Mouse (Mus musculus): ENCODE data around the gene Zbtb12. TPM values are rescaled to one million over a fixed set of nuclear protein-coding genes. Genes with fewer than 3 reads are reported as not detected.

Gene Zbtb12
- polyA plus RNA-seq, 1 experiment from 2014 or later: 2.1 TPM

- 89% methylated on average over 6 of the region's 6 CpGs for WGBS
- DNase-seq (ENCODE audit: low spot score) (no peak), ATAC-seq (replicated peaks; ENCODE audit: low FRiP score) (no peak)
- Histone ChIP-seq H3K4me2 (ENCODE audit: low read depth, low read length, severe bottlenecking) (no peak overlapping the region), H3K4me1 (replicated peaks; ENCODE audit: control insufficient read depth, insufficient read depth, low read length) (peaks cover 10% of the 10 kb centered on the region), H3K9me3 (ENCODE audit: control insufficient read depth, low read length) (no peaks in the 10 kb centered on the region), H3K4me3 (ENCODE audit: low read depth, low read length) (no peak overlapping the region), H3K9ac (ENCODE audit: low read length) (no peak overlapping the region), H3K36me3 (ENCODE audit: control insufficient read depth, insufficient read depth, low read length) (peaks cover 2% of the 10 kb centered on the region), H3K27me3 (ENCODE audit: control insufficient read depth, insufficient read depth, low read length) (no peaks in the 10 kb centered on the region), H3K27ac (ENCODE audit: low read depth, low read length) (no peak overlapping the region)
Measured at GRCm38 (mm10) chr17:34847192-34847591, 32.1 kb upstream of the Zbtb12 start.

DNA sequence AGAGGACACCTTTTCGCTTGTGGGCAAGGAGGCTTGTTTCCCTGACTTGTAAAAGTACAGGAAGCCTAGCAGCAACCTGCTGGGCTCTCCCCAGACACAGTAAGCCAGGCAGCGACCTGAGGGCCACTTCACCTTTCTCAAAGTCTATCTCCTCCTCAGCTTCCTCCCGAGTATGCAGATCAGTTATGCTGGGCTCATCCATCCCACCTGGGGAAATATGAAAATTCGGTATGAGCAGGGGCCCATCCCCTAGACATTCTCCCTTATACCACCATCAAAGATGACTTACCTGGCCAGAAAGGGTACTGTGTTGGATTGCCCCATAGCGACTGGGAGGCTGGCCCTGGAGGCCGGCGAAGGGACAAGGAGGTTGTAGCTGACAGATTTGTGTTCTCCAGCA is 31.7 kb upstream of the Zbtb12 start:
- 93% methylated on average over 7 of the region's 7 CpGs for WGBS
- H3K4me1 ChIP-seq (replicated peaks; ENCODE audit: control insufficient read depth, insufficient read depth, low read length): peaks cover 10% of the 10 kb centered on the region
- H3K36me3 ChIP-seq (ENCODE audit: control insufficient read depth, insufficient read depth, low read length): peaks cover 6% of the 10 kb centered on the region
- ATAC-seq (replicated peaks; ENCODE audit: low FRiP score) (no peak), DNase-seq (ENCODE audit: low spot score) (no peak)
- no peak overlapping the region for H3K4me3 ChIP-seq (ENCODE audit: low read depth, low read length)
- H3K9me3 ChIP-seq (ENCODE audit: control insufficient read depth, low read length): no peaks in the 10 kb centered on the region
- no peak overlapping the region for H3K9ac ChIP-seq (ENCODE audit: low read length)
- H3K27ac ChIP-seq (ENCODE audit: low read depth, low read length): no peak overlapping the region
- H3K4me2 ChIP-seq (ENCODE audit: low read depth, low read length, severe bottlenecking): no peak overlapping the region
- no peaks in the 10 kb centered on the region for H3K27me3 ChIP-seq (ENCODE audit: control insufficient read depth, insufficient read depth, low read length)

DNA sequence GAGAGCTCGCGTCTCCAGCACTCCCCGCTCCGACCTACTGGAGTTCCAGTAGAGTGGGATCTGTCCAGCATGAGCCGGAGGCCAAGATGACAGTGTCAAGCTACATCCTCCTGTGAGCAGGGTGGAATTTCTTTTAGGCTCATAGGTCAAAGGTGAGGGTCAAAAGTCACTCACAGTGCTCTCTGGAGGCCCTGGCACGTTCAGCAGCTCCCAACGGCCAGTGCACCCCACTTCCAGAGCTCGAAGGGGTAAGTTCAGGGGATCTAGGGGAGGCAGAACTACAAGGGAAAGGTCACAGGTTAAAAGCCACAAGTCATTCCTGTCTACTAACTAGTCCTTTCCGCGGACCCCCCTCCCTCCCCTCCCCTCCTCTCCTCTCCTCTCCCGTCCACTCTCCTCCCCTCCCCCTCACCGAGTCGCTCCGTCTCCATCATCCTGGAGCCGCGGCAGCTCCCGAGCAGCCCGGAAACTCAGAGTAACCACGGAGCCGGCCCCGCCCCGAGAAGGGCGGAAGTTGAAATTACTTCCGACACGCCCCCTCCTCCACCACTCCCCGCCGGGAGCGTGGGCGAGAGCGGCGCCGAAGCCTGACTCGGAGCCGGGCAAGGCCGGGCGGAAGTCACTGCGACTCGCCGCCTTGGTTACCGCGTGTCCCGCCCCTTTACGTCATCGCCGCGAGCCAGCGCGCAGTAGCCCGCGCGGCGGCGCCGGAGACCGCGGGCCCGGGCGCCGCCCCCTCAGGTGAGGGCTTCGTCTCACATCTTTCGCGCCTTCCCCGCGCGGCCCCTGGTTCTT is 29.4 kb upstream of the Zbtb12 start, which contains the start of the genes Skiv2l and Nelfe:
Gene Skiv2l (minus strand): TSS at position 489 of the 795 bp plus-strand sequence.
Gene Nelfe (plus strand): TSS at position 670 of the 795 bp plus-strand sequence.
- Histone ChIP-seq H3K4me3 (ENCODE audit: low read depth, low read length) (peak within 1 kb of the TSS; percentile 63), H3K4me2 (ENCODE audit: low read depth, low read length, severe bottlenecking) (peak within 1 kb of the TSS; percentile 90), H3K27me3 (ENCODE audit: control insufficient read depth, insufficient read depth, low read length) (no peaks in the 10 kb centered on the region), H3K36me3 (ENCODE audit: control insufficient read depth, insufficient read depth, low read length) (peaks cover 17% of the 10 kb centered on the region), H3K9ac (ENCODE audit: low read length) (peak within 1 kb of the TSS; percentile 80), H3K27ac (ENCODE audit: low read depth, low read length) (no peak within 1 kb of the TSS), H3K9me3 (ENCODE audit: control insufficient read depth, low read length) (no peaks in the 10 kb centered on the region), H3K4me1 (replicated peaks; ENCODE audit: control insufficient read depth, insufficient read depth, low read length) (peaks cover 10% of the 10 kb centered on the region)
- peak; percentile 99 for DNase-seq (ENCODE audit: low spot score)
- under 1% methylated on average over 58 of the region's 65 CpGs for WGBS
- ATAC-seq (replicated peaks; ENCODE audit: low FRiP score): peak; percentile 97

GRCm38 (mm10) chr17:34850517-34851125 is 28.7 kb upstream of the Zbtb12 start:
- no peak for DNase-seq (ENCODE audit: low spot score)
- WGBS: 2% methylated on average over 25 of the region's 25 CpGs
- Histone ChIP-seq H3K27me3 (ENCODE audit: control insufficient read depth, insufficient read depth, low read length) (no peaks in the 10 kb centered on the region), H3K9me3 (ENCODE audit: control insufficient read depth, low read length) (no peaks in the 10 kb centered on the region), H3K9ac (ENCODE audit: low read length) (peak overlapping the region; percentile 80), H3K36me3 (ENCODE audit: control insufficient read depth, insufficient read depth, low read length) (peaks cover 17% of the 10 kb centered on the region), H3K27ac (ENCODE audit: low read depth, low read length) (no peak overlapping the region), H3K4me3 (ENCODE audit: low read depth, low read length) (peak overlapping the region; percentile 63), H3K4me1 (replicated peaks; ENCODE audit: control insufficient read depth, insufficient read depth, low read length) (peaks cover 10% of the 10 kb centered on the region), H3K4me2 (ENCODE audit: low read depth, low read length, severe bottlenecking) (peak overlapping the region; percentile 90)
- ATAC-seq (replicated peaks; ENCODE audit: low FRiP score): no peak

- H3K4me1 ChIP-seq (replicated peaks; ENCODE audit: control insufficient read depth, insufficient read depth, low read length): peaks cover 10% of the 10 kb centered on the region
- no peak for DNase-seq (ENCODE audit: low spot score)
- H3K36me3 ChIP-seq (ENCODE audit: control insufficient read depth, insufficient read depth, low read length): peaks cover 19% of the 10 kb centered on the region
- no peak for ATAC-seq (replicated peaks; ENCODE audit: low FRiP score)
- no peak overlapping the region for H3K27ac ChIP-seq (ENCODE audit: low read depth, low read length)
- no peak overlapping the region for H3K4me3 ChIP-seq (ENCODE audit: low read depth, low read length)
- H3K9ac ChIP-seq (ENCODE audit: low read length): no peak overlapping the region
- H3K4me2 ChIP-seq (ENCODE audit: low read depth, low read length, severe bottlenecking): no peak overlapping the region
- 78% methylated on average over 8 of the region's 8 CpGs for WGBS
- no peaks in the 10 kb centered on the region for H3K27me3 ChIP-seq (ENCODE audit: control insufficient read depth, insufficient read depth, low read length)
- no peaks in the 10 kb centered on the region for H3K9me3 ChIP-seq (ENCODE audit: control insufficient read depth, low read length)
Measured at GRCm38 (mm10) chr17:34853511-34853910, 25.8 kb upstream of the Zbtb12 start.

DNA sequence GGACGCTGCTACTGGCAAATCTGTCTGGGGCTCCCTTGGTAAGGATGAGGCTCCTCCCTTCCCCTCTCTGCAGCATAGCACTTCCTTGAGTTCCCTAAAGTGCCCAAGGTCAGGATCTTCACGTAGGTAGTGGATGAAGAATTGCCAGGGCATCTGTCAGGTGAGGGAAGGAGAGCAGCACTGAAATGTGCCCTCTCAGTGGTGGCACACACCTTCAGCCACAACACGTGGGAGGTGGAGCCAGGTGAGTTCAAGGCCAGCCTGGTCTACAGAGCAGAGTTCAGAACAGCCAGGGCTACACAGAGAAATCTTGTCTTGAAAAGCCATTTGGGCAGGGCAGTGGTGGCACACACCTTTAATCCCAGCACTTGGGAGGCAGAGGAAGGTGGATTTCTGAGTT is 24.5 kb upstream of the Zbtb12 start:
- Histone ChIP-seq H3K4me1 (replicated peaks; ENCODE audit: control insufficient read depth, insufficient read depth, low read length) (peaks cover 9% of the 10 kb centered on the region; the same call in 1 of the 2 replicates), H3K36me3 (ENCODE audit: control insufficient read depth, insufficient read depth, low read length) (peaks cover 19% of the 10 kb centered on the region), H3K9ac (ENCODE audit: low read length) (no peak overlapping the region), H3K27me3 (ENCODE audit: control insufficient read depth, insufficient read depth, low read length) (no peaks in the 10 kb centered on the region), H3K27ac (ENCODE audit: low read depth, low read length) (no peak overlapping the region), H3K4me2 (ENCODE audit: low read depth, low read length, severe bottlenecking) (no peak overlapping the region), H3K4me3 (ENCODE audit: low read depth, low read length) (no peak overlapping the region), H3K9me3 (ENCODE audit: control insufficient read depth, low read length) (no peaks in the 10 kb centered on the region)
- DNase-seq (ENCODE audit: low spot score): no peak
- no peak for ATAC-seq (replicated peaks; ENCODE audit: low FRiP score)
- 86% methylated on average over 3 of the region's 3 CpGs for WGBS

DNA sequence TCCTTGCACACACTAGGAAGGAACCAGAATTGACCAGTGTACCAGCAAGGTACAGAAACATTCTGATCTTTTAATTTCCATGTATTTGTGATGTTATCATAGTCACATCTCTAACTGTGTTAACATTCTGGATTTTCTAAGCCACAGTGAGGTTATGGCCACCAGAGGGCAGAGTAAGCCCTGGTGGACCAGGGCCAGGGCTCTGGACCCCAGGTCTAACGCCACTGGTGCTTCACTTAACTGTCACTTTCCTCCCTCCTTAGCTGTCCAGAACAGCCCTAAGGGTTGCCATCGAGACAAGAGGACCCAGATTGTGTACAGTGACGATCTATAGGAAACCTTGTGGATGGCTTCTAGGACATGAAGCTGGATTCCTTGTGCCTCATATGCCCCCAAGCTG is 23.5 kb upstream of the Zbtb12 start:
- no peak for DNase-seq (ENCODE audit: low spot score)
- H3K9ac ChIP-seq (ENCODE audit: low read length): no peak overlapping the region
- H3K4me2 ChIP-seq (ENCODE audit: low read depth, low read length, severe bottlenecking): no peak overlapping the region
- H3K9me3 ChIP-seq (ENCODE audit: control insufficient read depth, low read length): no peaks in the 10 kb centered on the region
- WGBS: 43% methylated on average over 3 of the region's 3 CpGs
- peaks cover 19% of the 10 kb centered on the region for H3K36me3 ChIP-seq (ENCODE audit: control insufficient read depth, insufficient read depth, low read length)
- no peak for ATAC-seq (replicated peaks; ENCODE audit: low FRiP score)
- H3K27ac ChIP-seq (ENCODE audit: low read depth, low read length): no peak overlapping the region
- H3K27me3 ChIP-seq (ENCODE audit: control insufficient read depth, insufficient read depth, low read length): no peaks in the 10 kb centered on the region
- H3K4me3 ChIP-seq (ENCODE audit: low read depth, low read length): no peak overlapping the region
- peaks cover 8% of the 10 kb centered on the region; the same call in 1 of the 2 replicates for H3K4me1 ChIP-seq (replicated peaks; ENCODE audit: control insufficient read depth, insufficient read depth, low read length)

- DNase-seq (ENCODE audit: low spot score): no peak
- no peak overlapping the region for H3K9ac ChIP-seq (ENCODE audit: low read length)
- no peaks in the 10 kb centered on the region for H3K9me3 ChIP-seq (ENCODE audit: control insufficient read depth, low read length)
- no peak for ATAC-seq (replicated peaks; ENCODE audit: low FRiP score)
- no peaks in the 10 kb centered on the region for H3K27me3 ChIP-seq (ENCODE audit: control insufficient read depth, insufficient read depth, low read length)
- no peak overlapping the region for H3K4me3 ChIP-seq (ENCODE audit: low read depth, low read length)
- H3K4me2 ChIP-seq (ENCODE audit: low read depth, low read length, severe bottlenecking): no peak overlapping the region
- 92% methylated on average over 4 of the region's 4 CpGs for WGBS
- H3K4me1 ChIP-seq (replicated peaks; ENCODE audit: control insufficient read depth, insufficient read depth, low read length): no peaks in the 10 kb centered on the region
- peaks cover 11% of the 10 kb centered on the region; the same call in 1 of the 2 replicates for H3K36me3 ChIP-seq (ENCODE audit: control insufficient read depth, insufficient read depth, low read length)
- H3K27ac ChIP-seq (ENCODE audit: low read depth, low read length): no peak overlapping the region
Measured at GRCm38 (mm10) chr17:34858670-34859069, 20.6 kb upstream of the Zbtb12 start.

All from forebrain, embryonic 11.5 days (tissue).